Mouse (Mus musculus) gastrocnemius, postnatal 4 days (tissue): Measurements from ENCODE around the gene Aifm2. TPM values are rescaled to one million over a fixed set of nuclear protein-coding genes. Genes with fewer than 3 reads are reported as not detected.

Source experiments
- DNase-seq, 2 experiments: peaks; one replicate each; pipeline ENCODE4 v3.0.0; 2021 to 2022; ENCODE audit warnings: low spot score in 2 of 2, mixed read lengths in 2 of 2
- total RNA-seq, 2 experiments: library from RNA; stranded (reverse); gene quantifications; 2 replicates each; pipeline ENCODE4 v1.2.3; 2021

Aifm2 gene
- total RNA-seq, 2 experiments from 2014 or later = 18.9 to 22.9 TPM

- no peak for DNase-seq
These were observed 387 bp downstream of the Aifm2 start for GRCm38 (mm10) chr10:61715462-61715837.

DNA sequence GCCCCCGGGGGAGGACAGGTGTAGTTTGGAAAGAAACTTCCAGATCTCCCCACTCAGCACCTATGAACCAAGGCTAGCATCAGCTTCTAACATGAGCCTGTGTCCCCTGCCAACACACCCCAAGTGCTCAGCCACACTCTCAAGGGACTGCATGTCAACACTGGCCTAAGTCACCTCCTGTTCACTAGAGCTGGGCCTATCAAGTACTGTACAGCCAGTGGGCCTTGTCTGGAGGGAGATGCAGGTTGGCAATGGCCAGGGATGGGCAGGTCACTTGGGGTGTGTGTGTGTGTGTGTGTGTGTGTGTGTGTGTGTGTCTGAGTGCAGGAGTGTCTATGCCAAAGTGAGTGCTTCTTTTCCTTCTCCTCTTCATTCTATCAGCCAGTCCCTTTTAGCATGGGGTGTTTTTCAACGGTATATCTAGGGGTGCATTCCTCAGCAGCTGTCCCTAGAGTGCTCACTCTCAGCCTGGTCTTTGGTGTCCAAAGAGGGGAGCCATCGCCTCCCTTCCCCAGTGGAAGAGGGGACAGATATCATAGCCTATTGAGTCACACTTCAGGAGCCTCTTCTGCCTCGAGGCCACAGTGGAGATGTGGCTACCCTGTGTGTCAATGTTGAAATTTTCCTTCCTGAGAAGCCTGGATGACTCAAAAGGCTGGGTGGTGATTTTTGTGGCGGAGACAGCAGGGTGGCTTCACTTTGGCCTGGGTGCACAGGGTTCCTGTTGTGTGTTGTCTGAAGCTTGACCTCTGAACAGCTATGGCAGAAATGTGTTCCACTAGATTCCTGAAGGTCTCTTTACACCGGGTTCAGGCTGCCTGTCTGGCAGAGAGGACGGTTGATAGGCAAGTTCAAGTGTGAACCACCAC lies 1.2 kb downstream of the Aifm2 start:
- no peak for DNase-seq

GRCm38 (mm10) chr10:61717406-61718296 lies 2.6 kb downstream of the Aifm2 start:
- DNase-seq = no peak

GRCm38 (mm10) chr10:61720331-61720730 lies 5.3 kb downstream of the Aifm2 start:
- DNase-seq = no peak

- DNase-seq = no peak
These were observed 7.2 kb downstream of the Aifm2 start for GRCm38 (mm10) chr10:61722215-61722614.

GRCm38 (mm10) chr10:61723271-61723670 lies 8.2 kb downstream of the Aifm2 start:
- no peak for DNase-seq

DNA sequence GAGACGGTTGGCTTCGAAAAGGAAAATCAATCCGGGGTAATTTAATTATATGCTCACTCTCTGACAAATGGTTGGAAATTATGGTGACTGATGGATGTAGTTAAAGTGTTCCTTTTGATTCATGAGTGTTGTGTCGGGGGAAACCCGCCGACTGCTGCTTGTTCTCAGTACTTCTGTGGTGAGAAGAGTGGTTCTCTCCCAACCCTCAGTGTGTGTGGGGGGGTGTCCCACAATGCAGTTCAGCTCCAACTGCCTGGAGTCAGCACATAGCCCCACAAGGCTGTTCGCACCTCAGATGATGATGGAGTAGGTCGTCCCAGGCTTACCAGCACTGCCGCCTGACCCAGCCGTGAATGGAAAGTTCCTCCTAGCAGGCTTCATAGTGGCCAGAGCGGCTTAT lies 14.1 kb downstream of the Aifm2 start:
- DNase-seq = no peak

GRCm38 (mm10) chr10:61730171-61730570 lies 15.1 kb downstream of the Aifm2 start:
- DNase-seq = no peak

DNA sequence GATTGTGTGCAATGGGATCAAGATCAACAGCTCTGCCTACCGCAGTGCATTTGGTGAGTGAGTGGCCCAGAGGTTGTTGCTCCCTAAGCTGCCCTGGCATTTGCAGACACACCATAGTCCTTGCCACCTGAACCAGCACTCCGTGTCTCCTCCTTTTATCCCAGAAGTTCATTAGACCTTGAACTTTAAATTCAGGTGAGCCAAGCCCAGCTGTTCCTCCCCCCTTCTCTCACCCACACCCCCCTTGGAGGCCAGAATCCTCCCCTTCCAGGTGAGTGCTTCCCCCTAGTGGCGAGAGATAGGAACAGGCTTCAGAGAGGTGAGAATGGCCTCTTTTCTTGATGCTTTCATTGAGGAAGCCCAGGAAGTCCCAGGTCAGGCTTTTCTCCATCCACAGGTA lies 19.3 kb downstream of the Aifm2 start:
- no peak for DNase-seq

DNA sequence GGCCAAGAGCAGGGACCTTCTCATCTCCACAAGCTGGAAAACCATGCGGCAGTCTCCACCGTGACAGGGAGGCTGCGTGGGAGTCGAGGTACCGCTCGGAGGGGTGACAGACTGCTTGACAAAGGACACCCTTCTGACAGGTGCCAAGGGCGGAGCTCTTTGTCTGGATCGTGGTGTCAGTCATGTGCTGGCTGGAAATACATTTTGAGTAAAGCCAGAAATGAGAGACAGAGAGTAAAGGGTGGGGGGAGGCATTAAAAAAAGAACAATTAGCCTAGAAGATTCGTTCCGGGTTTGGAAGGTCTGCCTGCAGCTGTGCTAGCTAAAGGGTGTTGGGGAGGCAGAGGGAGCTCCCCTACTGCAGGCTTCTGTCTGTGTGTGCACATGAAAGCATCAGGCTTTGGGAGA lies 21.6 kb downstream of the Aifm2 start:
- no peak for DNase-seq

GRCm38 (mm10) chr10:61737537-61737936 lies 22.5 kb downstream of the Aifm2 start:
- no peak for DNase-seq

GRCm38 (mm10) chr10:61738126-61738525 lies 23.1 kb downstream of the Aifm2 start:
- no peak for DNase-seq

GRCm38 (mm10) chr10:61741306-61741705 lies 26.2 kb downstream of the Aifm2 start:
- DNase-seq = no peak

- DNase-seq = no peak
These were observed 26.8 kb downstream of the Aifm2 start for GRCm38 (mm10) chr10:61741873-61742272.

DNA sequence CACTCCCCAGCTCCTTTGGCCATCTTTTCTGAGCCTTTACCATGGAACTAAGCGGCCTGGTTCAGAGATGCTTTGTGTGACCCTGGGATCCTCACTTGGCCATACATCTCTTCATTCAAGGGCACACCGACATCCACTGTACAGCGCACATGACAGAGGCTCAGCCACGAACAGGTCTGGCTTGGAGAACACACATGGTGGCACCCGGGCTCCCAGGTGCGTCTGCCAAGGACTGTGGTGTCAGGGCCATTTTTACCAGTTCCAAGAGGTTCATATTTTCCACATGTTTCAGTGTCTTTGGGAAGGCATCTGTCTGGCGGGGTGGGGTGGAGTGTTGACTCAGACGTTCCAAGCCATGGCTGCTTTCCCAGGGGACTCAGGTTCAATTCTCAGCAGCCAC lies 27.3 kb downstream of the Aifm2 start:
- no peak for DNase-seq

GRCm38 (mm10) chr10:61745133-61745532 lies 30.1 kb downstream of the Aifm2 start:
- no peak for DNase-seq

DNA sequence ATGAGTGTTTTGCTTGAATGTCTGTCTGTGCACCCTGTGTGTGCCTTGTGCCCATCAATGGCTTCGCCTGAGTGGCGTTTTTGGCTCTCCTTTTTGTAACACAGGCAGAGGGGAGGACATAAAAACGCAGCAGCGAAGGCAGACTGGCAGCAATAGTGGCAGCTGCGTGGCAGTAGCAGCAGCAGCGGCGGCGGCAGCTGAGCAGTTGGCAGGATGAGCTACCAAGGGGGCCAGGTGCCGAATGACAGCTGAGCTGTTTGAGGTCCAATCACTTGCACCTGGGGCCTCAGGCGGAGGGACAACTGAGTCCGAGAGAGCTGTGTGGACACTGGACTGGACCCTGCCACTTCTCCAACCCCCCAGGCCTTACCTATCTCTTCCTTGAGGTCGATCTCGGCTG lies 32.2 kb downstream of the Aifm2 start:
- DNase-seq = no peak

- DNase-seq = no peak
These were observed 35.0 kb downstream of the Aifm2 start for GRCm38 (mm10) chr10:61750014-61750413.

DNA sequence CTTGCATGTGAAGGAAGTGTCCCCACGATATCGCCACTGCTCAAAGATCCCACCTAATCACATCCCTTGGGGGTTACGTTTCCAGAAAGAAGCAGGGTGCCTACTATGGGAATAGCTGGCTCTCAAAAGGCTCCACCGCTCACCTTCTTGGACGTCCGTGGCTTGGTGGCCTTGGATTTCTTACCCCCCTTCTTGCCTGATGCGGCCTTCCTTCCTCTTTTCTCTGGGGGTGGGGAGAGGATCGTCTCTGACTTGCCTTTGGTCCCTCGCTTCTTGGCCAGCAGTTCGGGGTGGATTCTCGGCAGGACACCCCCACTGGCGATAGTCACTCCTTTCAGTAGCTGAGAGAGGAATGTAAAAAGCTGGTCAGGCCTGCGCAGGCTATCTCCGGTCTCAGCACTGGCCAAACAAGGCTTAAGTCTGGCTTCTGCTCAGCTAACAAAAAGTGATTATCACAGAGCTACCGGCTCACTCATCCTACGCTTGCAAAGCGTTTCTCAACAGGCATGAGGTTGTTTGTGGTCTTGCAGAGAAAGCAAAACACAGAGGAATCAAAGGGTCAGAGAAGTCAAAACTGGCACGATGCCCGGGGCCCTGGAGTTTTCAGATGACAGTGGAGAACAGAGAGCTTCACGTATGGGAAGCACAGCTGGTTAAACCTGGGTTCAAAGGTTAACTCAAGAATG lies 36.6 kb downstream of the Aifm2 start:
- no peak for DNase-seq

- DNase-seq = no peak
These were observed 38.0 kb downstream of the Aifm2 start for GRCm38 (mm10) chr10:61753071-61753470.

GRCm38 (mm10) chr10:61757022-61757421 lies 42.0 kb downstream of the Aifm2 start:
- peak in 1 of 2 experiments; percentile 45 for DNase-seq

GRCm38 (mm10) chr10:61758904-61759303 lies 43.8 kb downstream of the Aifm2 start:
- no peak for DNase-seq
